Mouse (Mus musculus) heart, postnatal 36 days (tissue): Measurements from ENCODE around the gene Il12rb2. TPM values are rescaled to one million over a fixed set of nuclear protein-coding genes. Genes with fewer than 3 reads are reported as not detected.

Experiments used
- total RNA-seq, 2 experiments: library from RNA; stranded (reverse); gene quantifications; 2 replicates each; pipeline ENCODE4 v1.2.3; 2021

The Il12rb2 gene
- total RNA-seq, 2 experiments from 2014 or later = 0.14 TPM

Other genes with a start within 250 kb of the Il12rb2 start
- 100 to 1,000 TPM; 201 to 234 TPM for gene Serbp1, start 138.0 kb downstream of the Il12rb2 start, total RNA-seq
- gene Il23r, start 115.7 kb upstream of the Il12rb2 start, total RNA-seq = not detected
- gene Tacstd2, start 159.6 kb upstream of the Il12rb2 start, total RNA-seq = not detected